Mouse (Mus musculus) midbrain, embryonic 14.5 days (tissue): Measurements from ENCODE around the gene Rpl7l1. TPM values are rescaled to one million over a fixed set of nuclear protein-coding genes. Genes with fewer than 3 reads are reported as not detected.

Experiments
- ATAC-seq: fragments of 200-750 bp; cut with Nextera tagmentation; 2 replicates; pipeline ENCODE4 v1.8.0; 2017; ENCODE audit warnings: moderate number of reproducible peaks, moderate library complexity; ENCODE audit not compliant: low FRiP score, low TSS enrichment
- DNase-seq: peaks from one replicate; pipeline ENCODE4 v3.0.0-alpha.2; 2015
- H3K27ac ChIP-seq: fragments of 300-500 bp; sonication (generic); replicated peaks from 2 replicates; pipeline ENCODE4 v1.5.1; 2014; ENCODE audit warnings: mild to moderate bottlenecking, low read depth, low read length, moderate library complexity
- H3K27me3 ChIP-seq: fragments of 300-500 bp; sonication (generic); 2 replicates; pipeline ENCODE4 v1.6.1; 2014; ENCODE audit warnings: low read length, control low read depth, mixed read lengths; ENCODE audit not compliant: control insufficient read depth, insufficient read depth
- H3K36me3 ChIP-seq: fragments of 300-500 bp; sonication (generic); 2 replicates; pipeline ENCODE4 v1.6.1; 2014; ENCODE audit warnings: low read length, control low read depth; ENCODE audit not compliant: control insufficient read depth, insufficient read depth
- H3K4me1 ChIP-seq: fragments of 300-500 bp; sonication (generic); 2 replicates; pipeline ENCODE4 v1.6.1; 2014; ENCODE audit warnings: mild to moderate bottlenecking, antibody characterized with exemption, low read length, control low read depth; ENCODE audit not compliant: control insufficient read depth, insufficient read depth
- H3K4me2 ChIP-seq: fragments of 300-500 bp; sonication (generic); 2 replicates; pipeline ENCODE4 v1.6.1; 2014; ENCODE audit warnings: mild to moderate bottlenecking, low read length, moderate library complexity
- H3K4me3 ChIP-seq: fragments of 300-500 bp; sonication (generic); replicated peaks from 2 replicates; pipeline ENCODE4 v1.5.1; 2014; ENCODE audit warnings: low read depth, low read length
- H3K9ac ChIP-seq: fragments of 300-500 bp; sonication (generic); replicated peaks from 2 replicates; pipeline ENCODE4 v1.6.1; 2014; ENCODE audit warnings: mild to moderate bottlenecking, low read length, moderate library complexity
- H3K9me3 ChIP-seq: fragments of 300-500 bp; sonication (generic); 2 replicates; pipeline ENCODE4 v1.6.1; 2016; ENCODE audit warnings: low read length, control low read depth, mixed read lengths; ENCODE audit not compliant: control insufficient read depth
- WGBS: fragments of 180-500 bp; shearing (Covaris S2); extraction: QIAGEN DNeasy Blood & Tissue Kit; methylation state at CpG from one replicate; pipeline ENCODE4 v1.1.7; 2014; 5-methylcytosine and 5-hydroxymethylcytosine counted together
- polyA plus RNA-seq: library from polyadenylated mRNA; unstranded; fragments of >200 nt; fragmentation: Nextera tagmentation; extraction: Ambion mirVana; gene quantifications from 2 replicates; pipeline ENCODE4 v1.2.1, GENCODE M21; 2014

Gene Rpl7l1
- polyA plus RNA-seq, 1 experiment from 2014 or later = 96.8 TPM

GRCm38 (mm10) chr17:46725731-46726645, 56.5 kb downstream of the Rpl7l1 start:
- H3K27me3 ChIP-seq = no peaks in the 10 kb centered on the region

GRCm38 (mm10) chr17:46725273-46725672, 57.2 kb downstream of the Rpl7l1 start:
- H3K27me3 ChIP-seq = no peaks in the 10 kb centered on the region
- no peak overlapping the region for H3K27ac ChIP-seq
- no peaks in the 10 kb centered on the region for H3K4me1 ChIP-seq
- WGBS = 47% methylated on average over 9 of the region's 9 CpGs
- no peak overlapping the region for H3K4me2 ChIP-seq
- DNase-seq (peak; percentile 54), ATAC-seq (no peak)
- no peaks in the 10 kb centered on the region for H3K9me3 ChIP-seq
- no peak overlapping the region for H3K9ac ChIP-seq
- H3K36me3 ChIP-seq = peaks cover 36% of the 10 kb centered on the region; the same call in 1 of the 2 replicates
- H3K4me3 ChIP-seq = no peak overlapping the region

More at GRCm38 (mm10) chr17:46725731-46726645, 56.5 kb downstream of the Rpl7l1 start:
- no peaks in the 10 kb centered on the region for H3K4me1 ChIP-seq
- whole genome bisulfite sequencing = 92% methylated on average over 26 of the region's 26 CpGs
- H3K9ac ChIP-seq = no peak overlapping the region
- no peaks in the 10 kb centered on the region for H3K9me3 ChIP-seq
- ATAC-seq (no peak), DNase-seq (no peak)
- no peak overlapping the region for H3K27ac ChIP-seq
- H3K4me3 ChIP-seq = no peak overlapping the region
- H3K4me2 ChIP-seq = no peak overlapping the region
- peaks cover 29% of the 10 kb centered on the region; the same call in 1 of the 2 replicates for H3K36me3 ChIP-seq

- no peak for DNase-seq
Observed at GRCm38 (mm10) chr17:46724477-46725084, 57.9 kb downstream of the Rpl7l1 start.

More at GRCm38 (mm10) chr17:46724477-46725084, 57.9 kb downstream of the Rpl7l1 start:
- no peak for ATAC-seq
- H3K27me3 ChIP-seq = no peaks in the 10 kb centered on the region
- no peaks in the 10 kb centered on the region for H3K9me3 ChIP-seq
- H3K4me3 ChIP-seq = no peak overlapping the region
- no peak overlapping the region for H3K9ac ChIP-seq
- no peaks in the 10 kb centered on the region for H3K4me1 ChIP-seq
- H3K4me2 ChIP-seq = no peak overlapping the region
- 80% methylated on average over 19 of the region's 20 CpGs for WGBS
- H3K27ac ChIP-seq = no peak overlapping the region
- peaks cover 39% of the 10 kb centered on the region; the same call in 1 of the 2 replicates for H3K36me3 ChIP-seq

Other genes with a start within 250 kb of the Rpl7l1 start
- 13.6 and 20.6 TPM in 2 replicates for gene Cul9, start 236.3 kb downstream of the Rpl7l1 start, polyA plus RNA-seq
- 4.2 and 5.9 TPM in 2 replicates for gene Srf, start 226.5 kb downstream of the Rpl7l1 start, polyA plus RNA-seq
- 19.6 and 20.0 TPM in 2 replicates for gene Ptk7, start 153.2 kb downstream of the Rpl7l1 start, polyA plus RNA-seq
- 32.8 and 33.4 TPM in 2 replicates for gene Klc4, start 136.7 kb downstream of the Rpl7l1 start, polyA plus RNA-seq
- gene Mrpl2, start 136.4 kb downstream of the Rpl7l1 start, polyA plus RNA-seq = 73.2 and 78.0 TPM in 2 replicates
- gene Cul7, start 132.3 kb downstream of the Rpl7l1 start, polyA plus RNA-seq = 32.3 and 32.9 TPM in 2 replicates
- 35.3 and 40.5 TPM in 2 replicates for gene Rrp36, start 108.3 kb downstream of the Rpl7l1 start, polyA plus RNA-seq
- 240 and 297 TPM in 2 replicates for gene Mea1, start 103.9 kb downstream of the Rpl7l1 start, polyA plus RNA-seq
- 141 and 150 TPM in 2 replicates for gene Klhdc3, start 101.8 kb downstream of the Rpl7l1 start, polyA plus RNA-seq
- 68.3 and 81.4 TPM in 2 replicates for gene Ppp2r5d, start 77.6 kb downstream of the Rpl7l1 start, polyA plus RNA-seq
- gene Pex6, start 71.2 kb downstream of the Rpl7l1 start, polyA plus RNA-seq = 20.2 and 24.5 TPM in 2 replicates
- gene Gnmt, start 53.5 kb downstream of the Rpl7l1 start, polyA plus RNA-seq = 0.71 and 0.85 TPM in 2 replicates
- 57.3 and 59.5 TPM in 2 replicates for gene Cnpy3, start 30.5 kb downstream of the Rpl7l1 start, polyA plus RNA-seq
- 0.22 TPM in 1 of 2 replicates, not detected in the other for gene Ptcra, start 19.0 kb downstream of the Rpl7l1 start, polyA plus RNA-seq
- gene 2310039H08Rik, start 10.0 kb downstream of the Rpl7l1 start, polyA plus RNA-seq = 56.7 and 64.7 TPM in 2 replicates
- 10.2 and 11.6 TPM in 2 replicates for gene Bicral, start 75.8 kb upstream of the Rpl7l1 start, polyA plus RNA-seq
- gene Tbcc, start 108.0 kb upstream of the Rpl7l1 start, polyA plus RNA-seq = 62.8 and 67.6 TPM in 2 replicates
- gene Prph2, start 127.8 kb upstream of the Rpl7l1 start, polyA plus RNA-seq = not detected in 2 replicates
- gene Ubr2, start 227.9 kb upstream of the Rpl7l1 start, polyA plus RNA-seq = 19.7 and 24.1 TPM in 2 replicates